Mouse (Mus musculus) heart, postnatal 0 days (tissue): ENCODE measurements around the gene Irx4. TPM values are rescaled to one million over a fixed set of nuclear protein-coding genes. Genes with fewer than 3 reads are reported as not detected.

ENCODE experiments used
- ATAC-seq: fragments of 200-750 bp; cut with Nextera tagmentation; 2 replicates; pipeline ENCODE4 v1.8.0; 2017; ENCODE audit warnings: low read depth, moderate number of reproducible peaks, moderate library complexity; ENCODE audit not compliant: insufficient read depth
- DNase-seq: peaks from one replicate; pipeline ENCODE4 v3.0.0-alpha.2; 2016; ENCODE audit warnings: low spot score
- H3K27ac ChIP-seq: fragments of 300-500 bp; sonication (generic); 2 replicates; pipeline ENCODE4 v1.5.1; 2014; ENCODE audit warnings: low read depth, mild to moderate bottlenecking
- H3K27me3 ChIP-seq: fragments of 300-500 bp; sonication (generic); 2 replicates; pipeline ENCODE4 v1.6.1; 2014; ENCODE audit warnings: low read length, mixed read lengths; ENCODE audit not compliant: control insufficient read depth, insufficient read depth
- H3K36me3 ChIP-seq: fragments of 300-500 bp; sonication (generic); replicated peaks from 2 replicates; pipeline ENCODE4 v1.6.1; 2014; ENCODE audit warnings: low read length, mixed read lengths; ENCODE audit not compliant: control insufficient read depth, insufficient read depth
- H3K4me1 ChIP-seq: fragments of 300-500 bp; sonication (generic); 2 replicates; pipeline ENCODE4 v1.6.1; 2014; ENCODE audit warnings: antibody characterized with exemption; ENCODE audit not compliant: control insufficient read depth, insufficient read depth
- H3K4me2 ChIP-seq: fragments of 300-500 bp; sonication (generic); 2 replicates; pipeline ENCODE4 v1.6.1; 2014; ENCODE audit warnings: low read depth, mild to moderate bottlenecking, low read length, moderate library complexity
- H3K4me3 ChIP-seq: fragments of 300-500 bp; sonication (generic); 2 replicates; pipeline ENCODE4 v1.5.1; 2014; ENCODE audit warnings: low read depth, low read length
- H3K9ac ChIP-seq: fragments of 300-500 bp; sonication (generic); replicated peaks from 2 replicates; pipeline ENCODE4 v1.6.1; 2014; ENCODE audit warnings: low read depth, low read length, mixed read lengths
- H3K9me3 ChIP-seq: fragments of 300-500 bp; sonication (generic); replicated peaks from 2 replicates; pipeline ENCODE4 v1.6.1; 2016; ENCODE audit warnings: low read length; ENCODE audit not compliant: control insufficient read depth
- CTCF ChIP-seq: IDR thresholded peaks from 2 replicates; pipeline ENCODE4 v1.5.1; 2016; ENCODE audit warnings: antibody characterized with exemption, control low read depth, low read depth
- EP300 ChIP-seq: IDR thresholded peaks from 2 replicates; pipeline ENCODE4 v1.6.1; 2016; ENCODE audit warnings: antibody characterized with exemption, low read depth
- WGBS: fragments of 180-500 bp; shearing (Covaris S2); extraction: QIAGEN DNeasy Blood & Tissue Kit; methylation state at CpG from one replicate; pipeline ENCODE4 v1.1.7; 2014; 5-methylcytosine and 5-hydroxymethylcytosine counted together
- polyA plus RNA-seq: library from polyadenylated mRNA; unstranded; fragments of >200 nt; fragmentation: Nextera tagmentation; extraction: Ambion mirVana; gene quantifications from 2 replicates; pipeline ENCODE4 v1.2.1, GENCODE M21; 2015
- total RNA-seq: library from RNA; depleted of rRNA; stranded (reverse); fragments of >200 nt; gene quantifications from 2 replicates; pipeline ENCODE4 v1.2.3, GENCODE M21; 2014; ENCODE audit warnings: low replicate concordance

The Irx4 gene
- total and polyA plus RNA-seq, 2 experiments from 2014 or later: 54.9 to 85.4 TPM

- ATAC-seq (peak; percentile 93), DNase-seq (peak; percentile 92)
- no peaks in the 10 kb centered on the region for H3K27me3 ChIP-seq
- H3K36me3 ChIP-seq: no peaks in the 10 kb centered on the region
- H3K27ac ChIP-seq: peak overlapping the region; percentile 84
- TF ChIP-seq EP300: peak; percentile 84; the same call in 1 of the 2 replicates
- no peak for TF ChIP-seq CTCF
- WGBS: 14% methylated on average over 4 of the region's 4 CpGs
- H3K4me1 ChIP-seq: peaks cover 21% of the 10 kb centered on the region
- H3K4me3 ChIP-seq: no peak overlapping the region
- H3K4me2 ChIP-seq: no peak overlapping the region
- H3K9ac ChIP-seq: no peak overlapping the region
- no peaks in the 10 kb centered on the region for H3K9me3 ChIP-seq
Measured at GRCm38 (mm10) chr13:73298717-73299116, 38.4 kb downstream of the Irx4 start.

- peak overlapping the region; percentile 84 for H3K27ac ChIP-seq
- ATAC-seq (peak; percentile 67), DNase-seq (peak; percentile 52)
- H3K9me3 ChIP-seq: no peaks in the 10 kb centered on the region
- H3K4me1 ChIP-seq: peaks cover 21% of the 10 kb centered on the region
- no peaks in the 10 kb centered on the region for H3K36me3 ChIP-seq
- no peak overlapping the region for H3K9ac ChIP-seq
- TF ChIP-seq CTCF: peak; percentile 19; the same call in 1 of the 2 replicates
- no peak for TF ChIP-seq EP300
- H3K27me3 ChIP-seq: no peaks in the 10 kb centered on the region
- 38% methylated on average over 5 of the region's 5 CpGs for WGBS
- H3K4me3 ChIP-seq: no peak overlapping the region
- H3K4me2 ChIP-seq: no peak overlapping the region
Measured at GRCm38 (mm10) chr13:73299322-73299721, 39.0 kb downstream of the Irx4 start.

- 32% methylated on average over 6 of the region's 6 CpGs for WGBS
- Histone ChIP-seq H3K27me3 (no peaks in the 10 kb centered on the region), H3K9me3 (no peaks in the 10 kb centered on the region), H3K9ac (no peak overlapping the region), H3K4me3 (no peak overlapping the region), H3K4me1 (peaks cover 17% of the 10 kb centered on the region), H3K36me3 (no peaks in the 10 kb centered on the region), H3K4me2 (no peak overlapping the region), H3K27ac (0 out of 2 replicates have a peak overlapping the region, but pooled peaks have one; percentile 28)
- TF ChIP-seq CTCF (no peak), EP300 (no peak)
- DNase-seq: no peak
- ATAC-seq: no peak
Measured at GRCm38 (mm10) chr13:73304729-73305128, 44.5 kb downstream of the Irx4 start.

DNA sequence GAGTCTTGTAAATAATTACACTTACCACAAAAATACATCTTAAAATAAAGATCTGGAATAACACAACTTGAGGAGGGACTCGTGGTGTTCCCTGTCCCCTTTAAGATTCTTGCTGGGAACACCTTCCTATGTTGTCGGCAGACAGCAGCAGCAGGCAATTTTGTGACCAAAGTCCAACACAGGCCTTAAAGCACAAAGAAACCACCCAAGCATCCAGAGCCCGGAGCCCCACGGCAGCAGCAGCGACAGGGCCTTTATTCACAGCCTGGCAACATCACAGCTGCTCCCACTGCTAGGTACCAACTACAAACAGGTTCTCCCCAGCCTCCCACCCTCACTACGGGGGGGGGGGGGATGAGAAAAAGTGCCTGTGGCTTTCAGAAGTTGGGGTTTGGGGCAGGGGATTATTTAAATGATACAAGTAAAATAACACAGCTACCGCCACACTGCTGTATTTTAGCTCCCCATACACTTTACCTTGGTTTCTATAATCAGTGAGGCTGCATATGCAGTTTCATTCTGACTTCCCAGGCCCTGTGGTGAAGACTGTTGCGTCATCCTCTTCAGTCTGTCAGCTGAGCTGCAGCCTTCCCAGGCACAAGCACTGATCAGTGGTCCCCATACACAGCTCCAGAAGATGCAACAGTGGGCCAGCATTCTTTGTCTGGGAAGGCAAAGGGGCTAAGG, 45.3 kb downstream of the Irx4 start:
- H3K4me1 ChIP-seq: peaks cover 11% of the 10 kb centered on the region
- ATAC-seq (no peak), DNase-seq (no peak)
- H3K9ac ChIP-seq: no peak overlapping the region
- WGBS: 58% methylated on average over 8 of the region's 8 CpGs
- H3K9me3 ChIP-seq: no peaks in the 10 kb centered on the region
- no peaks in the 10 kb centered on the region for H3K36me3 ChIP-seq
- H3K4me3 ChIP-seq: no peak overlapping the region
- H3K4me2 ChIP-seq: no peak overlapping the region
- H3K27ac ChIP-seq: no peak overlapping the region
- TF ChIP-seq EP300: no peak
- no peak for TF ChIP-seq CTCF
- H3K27me3 ChIP-seq: no peaks in the 10 kb centered on the region

DNA sequence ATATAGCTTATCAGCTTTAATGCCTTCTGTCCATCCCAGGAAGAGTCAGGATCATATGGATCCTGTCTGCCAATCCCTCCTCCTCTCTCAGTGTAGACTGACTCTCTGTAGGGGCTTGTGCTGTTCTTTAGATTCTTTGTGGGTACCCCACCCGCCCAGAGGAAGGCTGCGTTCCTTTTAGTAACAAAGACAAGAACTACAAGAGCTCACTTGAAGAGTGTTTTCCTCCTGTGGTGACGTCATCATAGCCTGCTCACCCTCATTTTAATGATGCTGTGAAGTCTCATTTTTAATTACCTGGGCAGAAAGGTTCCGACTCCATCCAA, 45.8 kb downstream of the Irx4 start:
- 65% methylated on average over 4 of the region's 4 CpGs for WGBS
- Histone ChIP-seq H3K36me3 (no peaks in the 10 kb centered on the region), H3K27me3 (no peaks in the 10 kb centered on the region), H3K4me1 (peaks cover 7% of the 10 kb centered on the region; the same call in 1 of the 2 replicates), H3K4me2 (no peak overlapping the region), H3K9ac (no peak overlapping the region), H3K9me3 (no peaks in the 10 kb centered on the region), H3K4me3 (no peak overlapping the region), H3K27ac (no peak overlapping the region)
- TF ChIP-seq EP300 (no peak), CTCF (no peak)
- ATAC-seq: no peak
- no peak for DNase-seq

DNA sequence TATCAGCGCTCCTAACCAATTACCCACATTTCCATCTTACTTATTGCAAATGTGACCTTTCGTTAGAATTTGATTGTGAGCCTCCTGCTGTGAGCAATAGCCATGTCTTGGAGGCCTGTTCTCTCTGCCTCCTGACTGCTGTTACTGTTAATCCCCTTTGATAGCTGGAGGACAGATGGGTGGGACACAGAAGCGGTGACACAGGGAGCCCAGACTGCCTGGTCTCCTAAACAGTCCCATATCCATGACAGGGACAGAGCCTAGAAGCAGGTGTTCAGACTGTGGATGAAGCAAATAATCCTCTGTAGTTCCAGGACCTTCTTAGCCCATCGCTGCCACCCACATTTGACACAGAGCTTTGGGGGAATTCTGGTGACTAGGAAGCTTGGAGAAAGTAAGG, 46.2 kb downstream of the Irx4 start:
- Histone ChIP-seq H3K27ac (no peak overlapping the region), H3K4me3 (no peak overlapping the region), H3K4me1 (peaks cover 7% of the 10 kb centered on the region; the same call in 1 of the 2 replicates), H3K9me3 (no peaks in the 10 kb centered on the region), H3K36me3 (no peaks in the 10 kb centered on the region), H3K27me3 (no peaks in the 10 kb centered on the region), H3K4me2 (no peak overlapping the region), H3K9ac (no peak overlapping the region)
- no peak for DNase-seq
- ATAC-seq: no peak
- TF ChIP-seq CTCF (no peak), EP300 (no peak)
- WGBS: 79% methylated on average over 4 of the region's 4 CpGs
